Mouse (Mus musculus) CH12.LX (cell line): ENCODE measurements around the gene Bmp6. TPM values are rescaled to one million over a fixed set of nuclear protein-coding genes. Genes with fewer than 3 reads are reported as not detected.

Source experiments
- DNase-seq: peaks from one replicate; pipeline ENCODE4 v3.0.0-alpha.2; 2013; ENCODE audit errors: extremely low read depth
- H3K27ac ChIP-seq: 2 replicates; pipeline ENCODE4 v1.5.1; 2012; ENCODE audit warnings: low read depth, mild to moderate bottlenecking, control low read depth, moderate library complexity; ENCODE audit not compliant: insufficient read depth
- H3K27me3 ChIP-seq: replicated peaks from 2 replicates; pipeline ENCODE3; 2012; ENCODE audit warnings: inconsistent platforms
- H3K36me3 ChIP-seq, 2 experiments: replicated peaks in 1 of 2; 2 replicates each; pipeline versions ENCODE3 to v1.6.1; 2012; ENCODE audit warnings: inconsistent platforms in 1 of 2, low read length in 1 of 2, mild to moderate bottlenecking in 1 of 2, mixed read lengths in 1 of 2, moderate library complexity in 1 of 2; ENCODE audit not compliant: control insufficient read depth in 1 of 2, insufficient read depth in 1 of 2
- H3K4me1 ChIP-seq, 2 experiments: 2 replicates each; pipeline ENCODE4 v1.6.1; 2012; ENCODE audit warnings: inconsistent platforms in 1 of 2, moderate library complexity in 1 of 2; ENCODE audit not compliant: insufficient read depth in 2 of 2, control insufficient read depth in 1 of 2
- H3K4me2 ChIP-seq: 2 replicates; pipeline ENCODE4 v1.6.1; 2012; ENCODE audit warnings: low read depth, mild to moderate bottlenecking, control low read depth; ENCODE audit not compliant: poor library complexity, insufficient read depth, severe bottlenecking
- H3K4me3 ChIP-seq, 3 experiments: fragments of 150-350 bp in 1 of 3; sonication (generic) in 1 of 3; replicated peaks in 1 of 3; 2 replicates each; pipeline versions ENCODE3 to v1.5.1; 2011 to 2012; ENCODE audit warnings: low read depth in 2 of 3, low read length in 2 of 3, mild to moderate bottlenecking in 2 of 3, moderate library complexity in 2 of 3, control low read depth in 1 of 3, improper control_type of control experiment in 1 of 3, inconsistent platforms in 1 of 3, mixed read lengths in 1 of 3; ENCODE audit not compliant: poor library complexity in 1 of 3
- H3K79me2 ChIP-seq: replicated peaks from 2 replicates; pipeline ENCODE4 v1.6.1; 2012; ENCODE audit warnings: mild to moderate bottlenecking, moderate library complexity; ENCODE audit not compliant: control insufficient read depth, poor library complexity, insufficient read depth, severe bottlenecking; ENCODE audit errors: extremely low read depth
- H3K9ac ChIP-seq: 2 replicates; pipeline ENCODE4 v1.6.1; 2012; ENCODE audit warnings: low read depth, mild to moderate bottlenecking, control low read depth, moderate library complexity; ENCODE audit not compliant: insufficient read depth
- H3K9me3 ChIP-seq: replicated peaks from 2 replicates; pipeline ENCODE3; 2012; ENCODE audit warnings: low read length, inconsistent platforms, mixed read lengths
- CHD1 ChIP-seq: IDR thresholded peaks from 2 replicates; pipeline ENCODE4 v1.6.1; 2012; ENCODE audit warnings: low read depth, low read length, improper control_type of control experiment, inconsistent platforms
- CHD2 ChIP-seq: IDR thresholded peaks from 2 replicates; pipeline ENCODE4 v1.6.1; 2011; ENCODE audit warnings: low read length, improper control_type of control experiment
- CTCF ChIP-seq, 2 experiments: IDR thresholded peaks in 1 of 2; conservative IDR thresholded peaks in 1 of 2; 2 replicates each; pipeline ENCODE4 v1.5.1; 2011 to 2012; ENCODE audit warnings: low read depth in 2 of 2, low read length in 2 of 2, improper control_type of control experiment in 1 of 2, inconsistent platforms in 1 of 2, mild to moderate bottlenecking in 1 of 2, moderate library complexity in 1 of 2
- EP300 ChIP-seq: IDR thresholded peaks from 2 replicates; pipeline ENCODE4 v1.6.1; 2011; ENCODE audit warnings: low read length, improper control_type of control experiment
- GABPA ChIP-seq: IDR thresholded peaks from 2 replicates; pipeline ENCODE4 v1.6.1; 2012; ENCODE audit warnings: low read depth, low read length, improper control_type of control experiment, inconsistent platforms; ENCODE audit not compliant: insufficient replicate concordance
- IRF4 ChIP-seq: IDR thresholded peaks from 2 replicates; pipeline ENCODE4 v1.6.1; 2014; ENCODE audit warnings: low read depth, mild to moderate bottlenecking, inconsistent platforms, low read length, improper control_type of control experiment
- JUND ChIP-seq: conservative IDR thresholded peaks from 2 replicates; pipeline ENCODE4 v1.6.1; 2011; ENCODE audit warnings: low read depth, low read length, improper control_type of control experiment
- KAT2A ChIP-seq: IDR thresholded peaks from 2 replicates; pipeline ENCODE4 v1.6.1; 2012; ENCODE audit warnings: low read length, improper control_type of control experiment, inconsistent platforms; ENCODE audit not compliant: insufficient replicate concordance
- MAX ChIP-seq: IDR thresholded peaks from 2 replicates; pipeline ENCODE4 v1.6.1; 2011; ENCODE audit warnings: low read length, improper control_type of control experiment
- MXI1 ChIP-seq: IDR thresholded peaks from 2 replicates; pipeline ENCODE4 v1.6.1; 2011; ENCODE audit warnings: mild to moderate bottlenecking, low read depth, low read length, improper control_type of control experiment
- MYC ChIP-seq: IDR thresholded peaks from 2 replicates; pipeline ENCODE4 v1.6.1; 2011; ENCODE audit warnings: low read depth, mild to moderate bottlenecking, improper control_type of control experiment, low read length
- NELFE ChIP-seq: IDR thresholded peaks from 2 replicates; pipeline ENCODE4 v1.6.1; 2011; ENCODE audit warnings: low read depth, low read length, improper control_type of control experiment
- NRF1 ChIP-seq: IDR thresholded peaks from 2 replicates; pipeline ENCODE4 v1.6.1; 2014; ENCODE audit warnings: low read depth, mild to moderate bottlenecking, inconsistent platforms, low read length, improper control_type of control experiment, moderate library complexity
- POLR2A ChIP-seq: IDR thresholded peaks from 2 replicates; pipeline ENCODE4 v1.6.1; 2011; ENCODE audit warnings: low read depth, mild to moderate bottlenecking, improper control_type of control experiment, low read length
- POLR2AphosphoS2 ChIP-seq: IDR thresholded peaks from 2 replicates; pipeline ENCODE4 v1.6.1; 2011; ENCODE audit warnings: low read depth, low read length, improper control_type of control experiment
- RCOR1 ChIP-seq: conservative IDR thresholded peaks from 2 replicates; pipeline ENCODE4 v1.6.1; 2012; ENCODE audit warnings: low read depth, mild to moderate bottlenecking, inconsistent platforms, low read length, improper control_type of control experiment
- SIN3A ChIP-seq: IDR thresholded peaks from 2 replicates; pipeline ENCODE4 v1.6.1; 2012; ENCODE audit warnings: low read length, improper control_type of control experiment, inconsistent platforms
- UBTF ChIP-seq: IDR thresholded peaks from 2 replicates; pipeline ENCODE4 v1.6.1; 2012; ENCODE audit warnings: low read depth, mild to moderate bottlenecking, inconsistent platforms, low read length, improper control_type of control experiment, moderate library complexity
- ZNF384 ChIP-seq: IDR thresholded peaks from 2 replicates; pipeline ENCODE4 v1.6.1; 2012; ENCODE audit warnings: low read depth, low read length, improper control_type of control experiment, inconsistent platforms
- dilution Hi-C: fragments of 300-500 bp; cut with MboI; formaldehyde crosslinking; loops from 2 replicates; pipeline ENCODE4 v1.14.3; 2020; ENCODE audit warnings: low sequenced_read_pairs; ENCODE audit not compliant: extremely low pct_unique_long_range_greater_than_20kb, extremely low pct_ligation_motif_present
- in situ Hi-C: fragments of 300-500 bp; cut with MboI; formaldehyde crosslinking; loops from 3 replicates; pipeline ENCODE4 v1.14.3; 2019; ENCODE audit warnings: low sequenced_read_pairs, low pct_ligation_motif_present, low pct_unique_long_range_greater_than_20kb, mixed read lengths
- polyA plus RNA-seq: library from polyadenylated mRNA; unstranded; fragments of >175 nt; gene quantifications from 2 replicates; pipeline ENCODE4 v1.2.1, GENCODE M21; 2012; ENCODE audit warnings: low read depth; ENCODE audit not compliant: insufficient read length
- total RNA-seq, 2 experiments: library from RNA; depleted of rRNA; stranded (reverse); fragments of 300-350 nt in 1 of 2; fragments of >200 nt in 1 of 2; gene quantifications; 2 replicates each; pipeline ENCODE4 v1.2.3; 2012 to 2014

Gene Bmp6
- total and polyA plus RNA-seq, 3 experiments, result 0.16 to 3.5 (median 0.77) TPM

- Histone ChIP-seq H3K27ac (no peak overlapping the region), H3K4me2 (no peak overlapping the region), H3K36me3 (no peaks in the 10 kb centered on the region), H3K9me3 (no peaks in the 10 kb centered on the region), H3K4me1 (peaks cover 6 to 13% of the 10 kb centered on the region in 2 experiments; a peak in 3 of 4 replicates), H3K79me2 (no peaks in the 10 kb centered on the region), H3K9ac (no peak overlapping the region), H3K4me3 (no peak overlapping the region), H3K27me3 (no peaks in the 10 kb centered on the region)
- TF ChIP-seq POLR2AphosphoS2, result no peak
- TF ChIP-seq MXI1, result no peak
- TF ChIP-seq ZNF384, result no peak
- no peak for TF ChIP-seq IRF4
- TF ChIP-seq CHD1, result no peak
- no peak for TF ChIP-seq SIN3A
- TF ChIP-seq UBTF, result no peak
- no peak for TF ChIP-seq CTCF (conservative IDR thresholded peaks at IDR 0.05 in 1 of 2, IDR thresholded peaks at IDR 0.05 in 1 of 2; ENCODE audit: low read depth in 2 of 2, low read length in 2 of 2)
- no peak for TF ChIP-seq CHD2
- no peak for TF ChIP-seq EP300
- TF ChIP-seq MYC, result no peak
- TF ChIP-seq NELFE, result no peak
- TF ChIP-seq NRF1, result no peak
- no peak for TF ChIP-seq MAX
- dilution Hi-C loops (no loop called here), in situ Hi-C loops (no loop called here)
- no peak for DNase-seq
Observed at GRCm38 (mm10) chr13:38359045-38359444, 14.1 kb downstream of the Bmp6 start.

GRCm38 (mm10) chr13:38362751-38363150 is 17.8 kb downstream of the Bmp6 start:
- no peak overlapping the region for H3K4me2 ChIP-seq
- H3K9me3 ChIP-seq, result no peaks in the 10 kb centered on the region
- TF ChIP-seq JUND (no peak), NELFE (no peak), RCOR1 (no peak), GABPA (no peak), POLR2A (no peak), KAT2A (no peak), CHD1 (no peak)
- no peak overlapping the region for H3K27ac ChIP-seq
- in situ Hi-C loops (no loop called here), dilution Hi-C loops (no loop called here)
- no peak overlapping the region for H3K4me3 ChIP-seq
- H3K36me3 ChIP-seq, result no peaks in the 10 kb centered on the region
- H3K4me1 ChIP-seq, result peaks cover 6 to 7% of the 10 kb centered on the region in 2 experiments; a peak in 3 of 4 replicates
- no peaks in the 10 kb centered on the region for H3K27me3 ChIP-seq
- H3K79me2 ChIP-seq, result no peaks in the 10 kb centered on the region
- DNase-seq, result no peak
- H3K9ac ChIP-seq, result no peak overlapping the region
